Mouse (Mus musculus) MEL (cell line): ENCODE results near the gene Lyz1.

ENCODE experiments used
- CHD1 ChIP-seq: IDR thresholded peaks from 2 replicates; pipeline ENCODE4 v1.6.1; 2012; ENCODE audit warnings: low read depth, mild to moderate bottlenecking, inconsistent platforms, low read length, improper control_type of control experiment
- CTCF ChIP-seq, 3 experiments: IDR thresholded peaks in 2 of 3; conservative IDR thresholded peaks in 1 of 3; 2 replicates each; pipeline ENCODE4 v1.5.1; 2011 to 2012; ENCODE audit warnings: low read length in 3 of 3, low read depth in 2 of 3, mild to moderate bottlenecking in 2 of 3, improper control_type of control experiment in 1 of 3, inconsistent platforms in 1 of 3, mixed read lengths in 1 of 3, moderate library complexity in 1 of 3; ENCODE audit not compliant: control insufficient read depth in 1 of 3, insufficient read depth in 1 of 3, poor library complexity in 1 of 3, severe bottlenecking in 1 of 3
- EP300 ChIP-seq, 2 experiments: IDR thresholded peaks; 2 replicates each; pipeline ENCODE4 v1.6.1; 2011; ENCODE audit warnings: improper control_type of control experiment in 2 of 2, low read length in 2 of 2, low read depth in 1 of 2, mild to moderate bottlenecking in 1 of 2
- NELFE ChIP-seq: IDR thresholded peaks from 2 replicates; pipeline ENCODE4 v1.6.1; 2011; ENCODE audit warnings: low read depth, low read length, improper control_type of control experiment
- SIN3A ChIP-seq: IDR thresholded peaks from 2 replicates; pipeline ENCODE4 v1.6.1; 2012; ENCODE audit warnings: low read length, improper control_type of control experiment, inconsistent platforms
- ZC3H11A ChIP-seq: IDR thresholded peaks from 2 replicates; pipeline ENCODE4 v1.6.1; 2012; ENCODE audit warnings: low read depth, mild to moderate bottlenecking, inconsistent platforms, low read length, improper control_type of control experiment
- ZNF384 ChIP-seq: IDR thresholded peaks from 2 replicates; pipeline ENCODE4 v1.6.1; 2012; ENCODE audit warnings: low read depth, mild to moderate bottlenecking, inconsistent platforms, low read length, improper control_type of control experiment

- no peak for TF ChIP-seq NELFE
- TF ChIP-seq SIN3A = 0 out of 2 replicates have a peak, but pooled peaks have one; percentile 17
- no peak for TF ChIP-seq ZNF384
- no peak for TF ChIP-seq CTCF (IDR thresholded peaks at IDR 0.05 in 2 of 3, conservative IDR thresholded peaks at IDR 0.05 in 1 of 3; ENCODE audit: control insufficient read depth in 1 of 3, insufficient read depth in 1 of 3, low read depth in 2 of 3, low read length in 3 of 3, poor library complexity in 1 of 3, severe bottlenecking in 1 of 3)
- TF ChIP-seq ZC3H11A = no peak
- no peak for TF ChIP-seq CHD1
- peak; percentile 90 to 95 for TF ChIP-seq EP300 (IDR thresholded peaks at IDR 0.05; ENCODE audit: low read depth in 1 of 2, low read length in 2 of 2)
Measured at GRCm38 (mm10) chr10:117301688-117302087, 9.0 kb upstream of the Lyz1 start.
